Mouse (Mus musculus): ENCODE measurements around the gene Lbp. TPM values are rescaled to one million over a fixed set of nuclear protein-coding genes. Genes with fewer than 3 reads are reported as not detected.
A peak's percentile ranks its signal among the peaks of the same experiment; 100 is the strongest.

The Lbp gene
- total RNA-seq (2014; rRNA removed) = 4.7 and 5.3 TPM in 2 replicates
- 5.7 and 8.0 TPM in 2 replicates for polyA plus RNA-seq (2015; fragmentation: Nextera tagmentation; extraction: Ambion mirVana)

GRCm38 (mm10) chr2:158305948-158306695, at the start of gene Lbp:
Gene Lbp (plus strand): TSS chr2:158306493.
- Histone ChIP-seq H3K9ac (no peak within 1 kb of the TSS), H3K4me3 (ENCODE audit: low read depth, low read length) (no peak within 1 kb of the TSS), H3K27ac (ENCODE audit: low read depth, low read length) (no peak within 1 kb of the TSS), H3K9me3 (ENCODE audit: low read length) (no peaks in the 10 kb centered on the region), H3K4me1 (ENCODE audit: insufficient read depth) (no peaks in the 10 kb centered on the region), H3K4me2 (ENCODE audit: low read depth) (no peak within 1 kb of the TSS), H3K27me3 (ENCODE audit: insufficient read depth, low read length) (no peaks in the 10 kb centered on the region), H3K36me3 (ENCODE audit: insufficient read depth) (no peaks in the 10 kb centered on the region)
- TF ChIP-seq CTCF (IDR thresholded peaks at IDR 0.05; ENCODE audit: low read depth) = no peak
- ATAC-seq = no peak
- WGBS = 55% methylated on average over 13 of the region's 13 CpGs
- no peak for DNase-seq

- Histone ChIP-seq H3K4me3 (ENCODE audit: low read depth, low read length) (no peak overlapping the region), H3K4me2 (ENCODE audit: low read depth) (no peak overlapping the region), H3K27ac (ENCODE audit: low read depth, low read length) (no peak overlapping the region), H3K36me3 (ENCODE audit: insufficient read depth) (no peaks in the 10 kb centered on the region), H3K27me3 (ENCODE audit: insufficient read depth, low read length) (no peaks in the 10 kb centered on the region), H3K9me3 (ENCODE audit: low read length) (no peaks in the 10 kb centered on the region), H3K9ac (no peak overlapping the region), H3K4me1 (ENCODE audit: insufficient read depth) (no peaks in the 10 kb centered on the region)
- no peak for TF ChIP-seq CTCF (IDR thresholded peaks at IDR 0.05; ENCODE audit: low read depth)
- 13% methylated on average over 5 of the region's 5 CpGs for WGBS
- ATAC-seq = no peak
- no peak for DNase-seq
Measured at GRCm38 (mm10) chr2:158256894-158257293, 49.4 kb upstream of the Lbp start.

GRCm38 (mm10) chr2:158258005-158258418, 48.3 kb upstream of the Lbp start, which contains the start of gene Bpi:
Gene Bpi (plus strand): TSS chr2:158258094.
- Histone ChIP-seq H3K36me3 (ENCODE audit: insufficient read depth) (no peaks in the 10 kb centered on the region), H3K4me1 (ENCODE audit: insufficient read depth) (no peaks in the 10 kb centered on the region), H3K27me3 (ENCODE audit: insufficient read depth, low read length) (no peaks in the 10 kb centered on the region), H3K9ac (no peak within 1 kb of the TSS), H3K27ac (ENCODE audit: low read depth, low read length) (no peak within 1 kb of the TSS), H3K9me3 (ENCODE audit: low read length) (no peaks in the 10 kb centered on the region), H3K4me2 (ENCODE audit: low read depth) (no peak within 1 kb of the TSS), H3K4me3 (ENCODE audit: low read depth, low read length) (no peak within 1 kb of the TSS)
- TF ChIP-seq CTCF (IDR thresholded peaks at IDR 0.05; ENCODE audit: low read depth) = no peak
- WGBS = 76% methylated on average over 18 of the region's 18 CpGs
- ATAC-seq (no peak), DNase-seq (no peak)

DNA sequence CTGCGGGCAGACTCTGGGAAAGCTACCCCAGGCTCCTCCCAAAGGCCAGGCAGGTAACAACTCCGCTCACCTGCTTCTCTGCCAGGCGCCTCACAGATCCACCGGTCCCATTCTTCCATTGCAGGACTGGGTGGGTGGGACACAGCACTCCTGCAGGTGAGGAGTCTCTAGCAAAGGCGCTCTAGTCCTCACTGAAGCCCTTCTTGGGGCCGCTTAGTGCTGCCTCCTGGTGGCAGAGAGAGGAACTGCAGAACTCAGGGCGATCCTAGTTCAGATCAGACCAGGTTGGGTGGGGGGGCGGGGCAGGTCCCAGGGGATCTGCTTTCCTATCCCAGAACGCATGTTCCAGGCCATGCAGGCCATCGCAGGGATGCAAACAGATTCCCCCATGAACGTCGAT, 47.5 kb upstream of the Lbp start:
- 12% methylated on average over 12 of the region's 12 CpGs for WGBS
- Histone ChIP-seq H3K27ac (ENCODE audit: low read depth, low read length) (no peak overlapping the region), H3K4me2 (ENCODE audit: low read depth) (no peak overlapping the region), H3K9me3 (ENCODE audit: low read length) (no peaks in the 10 kb centered on the region), H3K4me3 (ENCODE audit: low read depth, low read length) (no peak overlapping the region), H3K4me1 (ENCODE audit: insufficient read depth) (no peaks in the 10 kb centered on the region), H3K9ac (no peak overlapping the region), H3K27me3 (ENCODE audit: insufficient read depth, low read length) (no peaks in the 10 kb centered on the region), H3K36me3 (ENCODE audit: insufficient read depth) (no peaks in the 10 kb centered on the region)
- TF ChIP-seq CTCF (IDR thresholded peaks at IDR 0.05; ENCODE audit: low read depth) = peak; percentile 74
- DNase-seq (peak; percentile 67), ATAC-seq (no peak)

DNA sequence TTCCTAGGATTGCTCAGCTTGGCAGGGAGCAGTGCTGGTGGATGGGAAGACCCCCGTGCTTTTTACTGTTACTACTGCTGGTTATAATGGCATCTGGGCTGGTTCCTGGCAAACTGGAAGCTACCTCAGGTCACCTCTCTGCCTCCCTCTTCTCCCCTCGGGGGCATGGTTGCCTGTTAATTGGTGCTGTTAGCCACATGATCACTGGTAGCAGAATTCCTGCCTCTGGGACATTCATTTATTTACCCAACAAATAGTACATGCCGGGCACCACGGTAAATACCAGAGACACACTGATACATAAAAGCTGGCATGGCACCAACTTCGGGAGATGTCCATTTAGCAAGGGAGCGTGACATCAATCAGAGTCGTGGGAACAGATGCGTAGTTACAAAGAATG, 46.8 kb upstream of the Lbp start:
- DNase-seq (no peak), ATAC-seq (no peak)
- Histone ChIP-seq H3K27me3 (ENCODE audit: insufficient read depth, low read length) (no peaks in the 10 kb centered on the region), H3K9me3 (ENCODE audit: low read length) (no peaks in the 10 kb centered on the region), H3K27ac (ENCODE audit: low read depth, low read length) (no peak overlapping the region), H3K4me1 (ENCODE audit: insufficient read depth) (no peaks in the 10 kb centered on the region), H3K4me2 (ENCODE audit: low read depth) (no peak overlapping the region), H3K9ac (no peak overlapping the region), H3K36me3 (ENCODE audit: insufficient read depth) (no peaks in the 10 kb centered on the region), H3K4me3 (ENCODE audit: low read depth, low read length) (no peak overlapping the region)
- TF ChIP-seq CTCF (IDR thresholded peaks at IDR 0.05; ENCODE audit: low read depth) = no peak
- WGBS = 68% methylated on average over 8 of the region's 8 CpGs

GRCm38 (mm10) chr2:158264877-158265276, 41.4 kb upstream of the Lbp start:
- no peaks in the 10 kb centered on the region for H3K9me3 ChIP-seq (ENCODE audit: low read length)
- H3K9ac ChIP-seq = no peak overlapping the region
- TF ChIP-seq CTCF (IDR thresholded peaks at IDR 0.05; ENCODE audit: low read depth) = no peak
- DNase-seq = no peak
- WGBS = 78% methylated on average over 3 of the region's 3 CpGs
- ATAC-seq = no peak
- H3K4me3 ChIP-seq (ENCODE audit: low read depth, low read length) = no peak overlapping the region
- H3K4me2 ChIP-seq (ENCODE audit: low read depth) = no peak overlapping the region
- H3K27ac ChIP-seq (ENCODE audit: low read depth, low read length) = no peak overlapping the region
- H3K27me3 ChIP-seq (ENCODE audit: insufficient read depth, low read length) = no peaks in the 10 kb centered on the region
- no peaks in the 10 kb centered on the region for H3K4me1 ChIP-seq (ENCODE audit: insufficient read depth)
- no peaks in the 10 kb centered on the region for H3K36me3 ChIP-seq (ENCODE audit: insufficient read depth)

- Histone ChIP-seq H3K36me3 (ENCODE audit: insufficient read depth) (no peaks in the 10 kb centered on the region), H3K9ac (no peak overlapping the region), H3K4me1 (ENCODE audit: insufficient read depth) (no peaks in the 10 kb centered on the region), H3K4me2 (ENCODE audit: low read depth) (no peak overlapping the region), H3K27ac (ENCODE audit: low read depth, low read length) (no peak overlapping the region), H3K27me3 (ENCODE audit: insufficient read depth, low read length) (no peaks in the 10 kb centered on the region), H3K4me3 (ENCODE audit: low read depth, low read length) (no peak overlapping the region), H3K9me3 (ENCODE audit: low read length) (no peaks in the 10 kb centered on the region)
- DNase-seq = no peak
- TF ChIP-seq CTCF (IDR thresholded peaks at IDR 0.05; ENCODE audit: low read depth) = no peak
- WGBS = 83% methylated on average over 8 of the region's 8 CpGs
- no peak for ATAC-seq
Measured at GRCm38 (mm10) chr2:158270017-158270416, 36.3 kb upstream of the Lbp start.
